8 mouse cellular contexts compared by ENCODE assay signal in the genomic region with DNA sequence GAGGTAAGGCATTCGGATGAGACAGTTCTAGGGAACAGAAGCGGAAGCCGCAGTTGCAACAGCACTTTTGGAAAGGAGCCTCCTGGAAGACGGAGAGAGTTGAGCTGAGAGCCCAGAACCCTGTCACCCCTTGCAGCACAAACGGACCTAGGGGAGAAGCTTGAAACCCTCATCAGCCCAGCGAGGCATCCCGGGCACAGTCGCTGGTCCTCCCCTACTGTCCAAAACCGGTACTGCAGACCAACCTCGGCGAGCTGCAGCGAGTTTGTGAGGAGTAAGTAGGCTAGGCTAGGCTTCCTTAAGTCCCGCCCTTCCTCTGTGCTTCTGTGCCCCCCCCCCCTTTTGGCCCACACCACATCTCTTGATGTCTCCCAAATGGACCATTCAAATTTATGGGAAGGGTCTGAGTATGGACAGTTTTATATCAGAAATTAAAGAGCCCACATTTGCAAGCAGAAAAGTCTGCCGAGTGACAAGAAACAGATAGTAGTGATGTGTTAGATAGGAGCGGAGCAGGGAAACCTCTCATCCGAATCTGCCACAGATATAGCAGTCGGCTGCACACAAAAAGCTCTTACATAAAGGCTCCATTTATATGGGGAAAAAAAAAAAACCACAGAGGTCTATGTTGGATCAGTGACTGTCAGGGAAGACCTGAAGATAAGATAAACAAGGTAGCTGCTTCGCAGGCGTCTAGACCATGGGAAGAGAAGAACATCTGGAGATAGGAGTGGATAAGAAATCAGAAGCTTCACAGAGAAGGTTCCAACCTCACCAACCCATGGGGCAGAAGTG. TPM values are rescaled to one million over a fixed set of nuclear protein-coding genes. Genes with fewer than 3 reads are reported as not detected.
DNase-seq lines count a peak whose midpoint lies in the region; ATAC-seq lines count a peak whose summit lies in the region.

No protein-coding gene starts in this region.

- no peak overlapping the region for H3K27ac ChIP-seq in intestine, embryonic 16.5 days (ENCODE audit: low read length)
- H3K27ac ChIP-seq in midbrain, embryonic 13.5 days = no peak overlapping the region

- no peak overlapping the region for H3K4me2 ChIP-seq in intestine, embryonic 16.5 days (ENCODE audit: low read depth, low read length)
- H3K4me2 ChIP-seq in midbrain, embryonic 13.5 days (replicated peaks) = no peak overlapping the region; the same call in 1 of the 2 replicates

- no peak overlapping the region for H3K4me3 ChIP-seq in intestine, embryonic 16.5 days (ENCODE audit: low read length)
- H3K4me3 ChIP-seq in midbrain, embryonic 13.5 days (replicated peaks) = no peak overlapping the region

- peak; percentile 88 for ATAC-seq in granulocyte monocyte progenitor cell, adult 5-6 weeks (replicated peaks; ENCODE audit: poor library complexity, severe bottlenecking)
- peak; percentile 84 for ATAC-seq in intestine, embryonic 16.5 days
- ATAC-seq in midbrain, embryonic 13.5 days = peak; percentile 70
- ATAC-seq in erythroid progenitor cell, adult 5-6 weeks (replicated peaks; ENCODE audit: low FRiP score, poor library complexity, severe bottlenecking) = no peak

- DNase-seq in adrenal gland, adult 18-20 months (ENCODE audit: low spot score in 2 of 2) = peak; percentile 81 to 86
- peak; percentile 78 for DNase-seq in embryo, embryonic 11.5 days (ENCODE audit: low read depth, low spot score)
- peak; percentile 75 to 80 for DNase-seq in left cerebral cortex, postnatal 36 days (ENCODE audit: low spot score in 2 of 2)
- DNase-seq in spleen, adult 12 weeks (ENCODE audit: low spot score) = peak; percentile 40

- WGBS in intestine, embryonic 16.5 days = 16% methylated on average over 19 of the region's 19 CpGs
- WGBS in midbrain, embryonic 13.5 days = 29% methylated on average over 19 of the region's 19 CpGs

- H3K9ac ChIP-seq in intestine, embryonic 16.5 days (ENCODE audit: low read depth, low read length) = peak overlapping the region; percentile 14; the same call in 1 of the 2 replicates
- H3K9ac ChIP-seq in midbrain, embryonic 13.5 days (replicated peaks) = no peak overlapping the region

- H3K36me3 ChIP-seq in intestine, embryonic 16.5 days (ENCODE audit: control insufficient read depth, insufficient read depth, low read length) = no peaks in the 10 kb centered on the region
- H3K36me3 ChIP-seq in midbrain, embryonic 13.5 days = no peaks in the 10 kb centered on the region

- no peaks in the 10 kb centered on the region for H3K27me3 ChIP-seq in intestine, embryonic 16.5 days (replicated peaks; ENCODE audit: control insufficient read depth, insufficient read depth, low read length)
- peaks cover 6% of the 10 kb centered on the region; the same call in 1 of the 2 replicates for H3K27me3 ChIP-seq in midbrain, embryonic 13.5 days

- H3K9me3 ChIP-seq in intestine, embryonic 16.5 days (ENCODE audit: control insufficient read depth, low read length) = no peaks in the 10 kb centered on the region
- H3K9me3 ChIP-seq in midbrain, embryonic 13.5 days = no peaks in the 10 kb centered on the region

- intact Hi-C loops in left cerebral cortex, postnatal 36 days (cut with DNase I) = loop anchor here (5.0 kb wide), 1 partner anchor 88 kb away; no protein-coding TSS in a partner anchor

- H3K4me1 ChIP-seq in intestine, embryonic 16.5 days (ENCODE audit: control insufficient read depth, insufficient read depth, low read length) = peaks cover 3% of the 10 kb centered on the region; the same call in 1 of the 2 replicates
- H3K4me1 ChIP-seq in midbrain, embryonic 13.5 days (replicated peaks) = 0 out of 2 replicates have a peak, but pooled peaks cover 8% of the 10 kb centered on the region

RNA-seq across cellular contexts. Expression of a gene that starts 31.5 kb away (rescaled TPM):
- total RNA-seq in adrenal gland, adult 18-20 months (2021) = 10 to 100 TPM; 18.4 to 30.0 TPM
- 0.54 and 1.5 TPM in 2 replicates for total RNA-seq in granulocyte monocyte progenitor cell, adult 5-6 weeks (2014; fragmentation: Nextera tagmentation)
- total RNA-seq in granulocyte monocyte progenitor cell, adult 5-6 weeks (2017) = 1.3 and 1.6 TPM in 2 replicates
- polyA plus RNA-seq in intestine, embryonic 16.5 days (2015; fragmentation: Nextera tagmentation; extraction: Ambion mirVana) = 9.1 and 10.0 TPM in 2 replicates
- 10 to 100 TPM; 49.1 to 49.7 TPM for total RNA-seq in left cerebral cortex, postnatal 36 days (2021)
- 7.3 and 9.3 TPM in 2 replicates for polyA plus RNA-seq in midbrain, embryonic 13.5 days (2015; fragmentation: Nextera tagmentation; extraction: Ambion mirVana)
- 2.5 and 2.9 TPM in 2 replicates for total RNA-seq in erythroid progenitor cell, adult 5-6 weeks (2015; ENCODE audit: low replicate concordance)
- 0.61 and 1.3 TPM in 2 replicates for total RNA-seq in erythroid progenitor cell, adult 5-6 weeks (2017; ENCODE audit: low replicate concordance)

RNA-seq across cellular contexts. Expression of a gene that starts 41.6 kb away (rescaled TPM):
- 10 to 100 TPM; 57.3 to 95.1 TPM for total RNA-seq in adrenal gland, adult 18-20 months (2021)
- total RNA-seq in granulocyte monocyte progenitor cell, adult 5-6 weeks (2014; fragmentation: Nextera tagmentation) = 39.6 and 41.1 TPM in 2 replicates
- 7.2 and 9.7 TPM in 2 replicates for total RNA-seq in granulocyte monocyte progenitor cell, adult 5-6 weeks (2017)
- polyA plus RNA-seq in intestine, embryonic 16.5 days (2015; fragmentation: Nextera tagmentation; extraction: Ambion mirVana) = 95.3 and 105 TPM in 2 replicates
- total RNA-seq in left cerebral cortex, postnatal 36 days (2021) = 10 to 100 TPM; 32.7 to 34.8 TPM
- 1.9 TPM in 2 replicates for polyA plus RNA-seq in midbrain, embryonic 13.5 days (2015; fragmentation: Nextera tagmentation; extraction: Ambion mirVana)
- 12.3 and 26.0 TPM in 2 replicates for total RNA-seq in erythroid progenitor cell, adult 5-6 weeks (2015; ENCODE audit: low replicate concordance)
- total RNA-seq in erythroid progenitor cell, adult 5-6 weeks (2017; ENCODE audit: low replicate concordance) = 2.1 and 5.1 TPM in 2 replicates

Comparison
In these comparisons a context has a peak if more than half of its experiments do, and no peak if none do; other contexts are left out.
1. RNA of a gene that starts 31.5 kb away (total RNA-seq): 49.1 to 49.7 TPM in left cerebral cortex, postnatal 36 days and 18.4 to 30.0 TPM in adrenal gland, adult 18-20 months; 0.61 to 2.9 TPM in erythroid progenitor cell, adult 5-6 weeks and 0.54 to 1.6 TPM in granulocyte monocyte progenitor cell, adult 5-6 weeks; every median in the first group is over 4 times any median in the second.
2. Peak in every context shown above with its lines, with median percentiles within 50 percentile points of each other: DNase-seq.